Mouse (Mus musculus): ENCODE data around the gene Cfap36.
A peak's percentile ranks its signal among the peaks of the same experiment; 100 is the strongest.

Gene Cfap36

DNA sequence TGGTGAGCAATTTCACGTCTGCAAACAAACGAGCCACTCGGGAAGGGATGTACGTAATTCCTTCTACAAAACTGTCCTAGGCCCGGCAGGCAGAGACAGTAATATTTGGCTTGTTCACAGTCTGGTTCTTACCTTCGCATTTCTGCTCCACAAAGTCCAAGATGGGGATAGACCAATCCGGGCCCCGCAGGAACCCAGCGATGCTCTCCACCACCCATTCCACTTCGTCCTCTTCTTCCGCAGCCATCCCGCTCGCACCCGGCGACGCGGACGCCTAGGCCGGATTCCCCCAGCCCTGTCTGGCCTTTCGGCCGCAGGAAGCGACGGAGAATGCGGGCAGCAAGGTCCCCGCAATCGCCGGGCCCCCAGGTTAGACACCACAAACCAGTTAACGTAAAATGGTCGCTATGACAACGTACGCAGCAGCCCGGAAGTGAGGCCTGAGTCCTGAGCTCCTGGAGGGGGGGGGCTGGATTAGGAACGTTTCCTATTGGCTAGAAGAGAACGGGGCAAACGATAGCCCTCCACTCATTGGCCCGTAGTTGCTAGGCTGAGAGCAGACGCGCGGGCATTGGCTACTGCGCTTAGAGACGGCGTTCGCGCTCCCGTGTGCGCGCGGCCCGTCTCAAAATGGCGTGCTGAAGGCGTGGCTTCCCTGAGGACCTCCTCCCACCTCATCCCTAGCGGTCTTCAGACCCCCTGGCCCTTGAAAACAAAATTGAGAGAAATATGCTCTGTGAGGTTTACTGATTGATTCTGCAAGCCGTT is at the start of gene Cfap36:
Gene Cfap36, minus strand, starts transcription at position 527 of the 768 bp plus-strand sequence.
- DNase-seq = peak; percentile 95 to 98

DNA sequence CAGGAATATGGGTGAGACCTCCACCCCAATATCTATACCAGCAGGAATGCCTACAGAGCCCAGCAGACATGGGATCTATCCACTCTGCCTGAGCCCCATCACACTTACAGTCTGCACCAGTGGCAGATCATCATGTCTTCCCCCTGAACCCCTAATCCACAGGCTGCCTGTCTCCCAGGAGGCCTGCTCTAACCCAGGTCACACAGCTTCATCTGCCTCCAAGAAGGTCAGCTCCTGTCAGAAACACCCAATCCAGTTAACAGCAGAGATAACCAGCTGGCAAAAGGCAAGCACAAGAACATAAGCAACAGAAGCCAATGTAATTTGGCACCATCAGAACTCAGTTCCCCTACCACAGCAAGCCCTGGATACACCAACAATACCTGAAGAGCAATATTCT is 40.1 kb upstream of the Cfap36 start:
- no peak for DNase-seq

- DNase-seq = no peak
Measured at GRCm38 (mm10) chr11:29286040-29286439, 38.8 kb upstream of the Cfap36 start.

GRCm38 (mm10) chr11:29274758-29275157 is 27.5 kb upstream of the Cfap36 start:
- DNase-seq = no peak

GRCm38 (mm10) chr11:29267824-29268223 is 20.6 kb upstream of the Cfap36 start:
- peak; percentile 41 to 66 for DNase-seq

GRCm38 (mm10) chr11:29254643-29255042 is 7.4 kb upstream of the Cfap36 start:
- DNase-seq = no peak

GRCm38 (mm10) chr11:29248386-29248785 is 1.2 kb upstream of the Cfap36 start:
- no peak for DNase-seq

GRCm38 (mm10) chr11:29247725-29248124 is 516 bp upstream of the Cfap36 start:
- DNase-seq = no peak

- no peak for DNase-seq
Measured at GRCm38 (mm10) chr11:29245988-29246387, 1.2 kb downstream of the Cfap36 start.

DNA sequence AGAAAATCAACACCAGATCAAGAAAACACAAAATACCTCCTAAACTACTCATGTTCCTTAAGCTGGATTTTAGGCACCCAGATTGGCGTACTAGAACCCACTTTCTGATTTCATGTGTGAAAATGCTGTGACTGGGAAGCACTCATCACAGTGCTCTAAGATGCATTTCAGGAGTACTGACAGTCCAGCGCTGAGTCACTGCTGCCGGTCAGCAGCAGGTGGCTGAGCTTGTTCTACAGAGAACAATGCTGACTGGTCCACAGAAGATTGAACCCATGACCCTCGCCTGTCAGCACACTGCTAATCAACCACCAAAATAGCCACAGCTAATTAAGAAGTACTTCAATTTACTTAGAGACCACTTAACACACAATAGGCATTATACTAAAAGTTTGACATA is 5.2 kb downstream of the Cfap36 start:
- DNase-seq = no peak

DNA sequence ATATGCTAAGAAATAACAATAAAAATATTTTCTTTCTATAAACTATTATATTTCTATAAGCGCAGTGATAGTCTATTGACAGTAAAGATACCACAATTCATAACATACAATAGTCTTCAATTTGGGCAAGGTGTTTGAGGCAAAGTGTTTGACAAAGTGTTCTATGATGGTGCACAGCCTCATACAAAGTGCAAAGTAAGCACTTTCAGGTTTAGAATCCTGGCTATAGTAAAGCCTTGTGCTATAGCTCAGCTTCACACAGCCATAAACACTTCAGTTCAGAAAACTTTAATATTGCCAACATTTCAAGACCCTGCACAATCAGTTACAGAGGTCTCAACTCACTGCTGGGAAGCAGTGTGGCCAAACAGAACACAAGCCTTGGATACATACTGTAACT is 7.9 kb downstream of the Cfap36 start:
- DNase-seq = no peak

DNA sequence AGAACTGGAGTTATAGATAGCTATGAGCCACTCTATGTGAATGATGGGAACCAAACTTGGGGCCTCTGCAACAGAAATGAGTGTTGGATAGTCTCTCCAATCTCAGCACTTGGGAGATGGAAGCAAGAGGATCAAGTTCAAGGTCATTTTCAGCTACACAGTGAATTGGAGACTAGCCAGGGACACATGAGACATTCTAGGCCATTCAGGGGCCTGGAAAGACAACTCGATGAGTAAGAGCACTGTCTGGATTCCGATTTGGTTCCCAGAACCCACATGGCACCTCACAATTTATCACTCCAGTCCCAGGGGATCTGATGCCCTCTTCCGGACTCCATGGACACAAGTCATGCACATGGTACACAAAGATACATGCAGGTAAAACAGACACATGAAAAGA is 8.7 kb downstream of the Cfap36 start:
- DNase-seq = no peak

DNA sequence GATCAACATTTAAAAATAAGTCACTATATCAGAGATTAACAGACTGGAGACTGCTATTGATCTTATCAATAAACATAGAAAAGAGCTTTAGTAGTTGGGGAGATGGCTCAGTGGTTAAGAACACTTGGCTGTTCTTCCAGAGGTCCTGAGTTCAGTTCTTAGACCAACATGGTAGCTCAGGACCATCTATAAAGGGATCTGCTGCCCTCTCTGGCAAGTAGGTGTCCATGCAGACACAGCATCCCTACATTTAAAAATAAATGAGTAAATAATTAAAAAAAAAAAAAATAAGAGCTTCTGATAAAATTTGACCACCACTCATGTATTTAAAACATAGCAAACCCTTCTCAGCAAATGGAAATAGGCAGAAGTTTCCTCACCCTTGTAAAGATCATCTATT is 9.2 kb downstream of the Cfap36 start:
- DNase-seq = no peak

GRCm38 (mm10) chr11:29237364-29237763 is 9.8 kb downstream of the Cfap36 start:
- DNase-seq = no peak

GRCm38 (mm10) chr11:29233569-29233968 is 13.6 kb downstream of the Cfap36 start:
- no peak for DNase-seq

DNA sequence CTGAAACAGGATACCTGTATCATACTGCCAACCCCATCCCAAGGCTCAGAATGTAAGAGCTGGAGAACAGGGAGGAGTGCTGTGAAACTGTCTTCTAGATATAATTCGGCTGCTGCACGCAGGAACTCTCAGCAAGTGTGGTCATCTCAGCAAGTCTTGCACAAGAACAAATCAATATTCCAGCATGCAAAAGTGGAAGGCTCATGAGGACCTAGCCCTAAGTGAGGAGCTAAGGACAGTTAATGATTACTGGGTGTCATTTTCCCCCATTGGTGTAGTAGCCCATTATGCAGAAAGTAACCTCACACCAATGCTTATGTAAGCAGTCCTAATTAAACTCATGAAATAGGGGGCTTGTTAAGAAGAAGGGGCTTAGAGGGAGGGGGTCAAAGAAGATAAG is 18.3 kb downstream of the Cfap36 start:
- DNase-seq = no peak

DNA sequence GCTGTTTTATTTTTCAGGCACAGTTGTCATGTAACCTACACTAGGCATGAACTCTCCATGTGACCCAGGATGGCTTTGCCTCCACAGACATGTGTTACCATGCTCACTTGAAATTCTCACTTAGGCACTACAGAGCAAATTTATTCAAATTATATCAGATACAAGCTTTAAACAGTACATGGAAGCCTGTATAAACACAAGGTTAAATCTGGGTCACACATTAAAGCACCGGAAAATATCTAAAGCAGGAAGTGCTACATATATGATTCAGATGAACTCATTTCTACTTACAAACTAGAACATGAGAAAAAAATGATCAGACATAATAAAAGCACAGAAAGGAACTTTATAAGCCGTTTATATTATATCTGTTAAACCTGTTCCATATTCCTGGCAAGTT is 22.5 kb downstream of the Cfap36 start:
- no peak for DNase-seq

DNA sequence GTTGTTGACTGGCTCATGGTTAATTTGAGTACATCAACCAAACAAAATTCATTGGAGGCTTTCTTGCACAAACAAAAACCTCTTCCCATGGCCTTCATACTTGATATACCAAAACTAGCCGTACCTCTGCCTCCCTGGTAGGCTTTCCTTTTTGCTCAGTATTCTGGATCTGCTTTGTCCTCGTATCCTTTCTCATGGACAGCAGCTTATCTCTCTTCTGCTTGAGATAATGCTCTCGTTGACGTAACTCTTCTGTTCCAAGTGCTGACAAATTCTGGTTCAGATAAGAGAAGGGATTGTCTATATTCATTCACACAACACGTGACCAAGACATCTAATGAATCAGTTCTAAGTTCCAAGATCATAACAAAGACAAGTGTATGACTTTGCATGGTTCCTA is 24.9 kb downstream of the Cfap36 start:
- no peak for DNase-seq

DNA sequence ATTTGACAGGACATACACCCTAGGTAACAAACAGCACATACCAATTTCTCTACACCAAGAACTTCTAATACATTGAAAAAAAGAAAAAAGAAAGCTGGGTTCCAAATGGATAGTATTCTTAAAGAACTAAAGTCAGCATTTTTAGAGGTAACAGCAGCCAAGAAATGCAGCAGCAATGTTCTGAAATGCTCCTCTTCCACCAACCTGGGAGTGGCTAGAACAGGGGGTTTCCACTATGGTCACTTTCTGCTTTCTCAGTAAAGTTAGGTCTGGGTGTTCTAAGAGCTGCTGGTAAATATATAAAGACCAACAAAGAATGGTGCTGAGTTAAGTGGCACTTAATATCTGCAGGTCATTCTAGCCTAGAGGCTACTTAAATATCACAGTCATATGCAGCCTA is 28.2 kb downstream of the Cfap36 start:
- DNase-seq = no peak

DNA sequence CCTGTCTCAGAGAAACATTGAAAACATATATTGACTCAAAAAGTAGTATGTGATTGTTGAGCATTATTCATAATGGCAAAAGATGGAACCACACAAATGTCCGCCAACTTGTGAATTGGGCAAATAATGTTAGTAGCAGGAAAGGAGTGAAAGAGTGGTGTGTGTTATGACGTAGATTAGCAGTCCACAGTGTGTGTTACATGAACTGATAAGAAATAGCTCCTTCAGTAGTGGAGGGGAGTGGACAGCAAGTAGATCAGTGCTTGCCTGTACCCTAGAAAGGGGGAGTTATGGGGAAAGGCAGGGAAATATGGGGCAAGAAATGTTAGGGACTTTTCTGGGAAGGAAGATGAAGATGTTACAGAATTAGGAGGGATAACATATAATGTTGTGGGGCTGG is 31.0 kb downstream of the Cfap36 start:
- no peak for DNase-seq

DNA sequence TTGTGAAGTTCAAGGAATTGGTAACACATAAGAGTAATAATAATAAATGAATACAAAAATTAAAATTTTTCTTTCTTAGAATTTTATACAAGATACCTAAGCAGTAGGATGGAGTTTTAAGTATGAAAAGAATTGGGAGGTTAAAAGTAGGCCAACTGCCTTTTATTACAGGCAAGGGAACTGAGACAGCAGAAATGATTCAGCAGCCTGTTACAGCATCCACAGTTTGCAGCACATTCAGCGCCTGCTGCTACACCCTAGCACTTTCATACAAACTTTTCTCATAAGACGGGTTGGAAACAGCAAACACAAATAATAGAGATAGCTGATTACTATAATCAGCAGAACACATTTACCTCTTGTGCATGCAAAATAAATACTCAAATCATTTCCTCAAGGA is 37.4 kb downstream of the Cfap36 start:
- no peak for DNase-seq

DNA sequence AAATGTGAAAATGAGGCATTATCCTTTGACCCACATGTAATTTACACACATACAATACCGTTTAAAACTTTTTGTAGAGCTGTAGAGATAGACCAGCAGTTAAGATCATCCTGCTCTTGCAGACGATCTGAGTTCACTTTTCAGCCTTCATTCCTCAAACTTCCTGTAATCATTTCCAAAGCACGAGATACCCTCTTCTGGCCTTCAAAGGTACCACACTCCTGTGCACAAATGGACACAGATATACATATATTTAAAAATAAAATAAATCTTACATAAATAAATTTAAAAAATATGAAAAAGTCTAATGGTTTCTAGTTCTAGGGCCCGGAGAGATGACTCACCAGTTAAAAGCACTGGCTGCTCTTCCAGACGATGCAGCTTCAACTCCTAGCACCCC is 43.6 kb downstream of the Cfap36 start:
- no peak for DNase-seq

GRCm38 (mm10) chr11:29188981-29189380 is 58.2 kb downstream of the Cfap36 start:
- no peak for DNase-seq

GRCm38 (mm10) chr11:29181751-29182150 is 65.5 kb downstream of the Cfap36 start:
- no peak for DNase-seq

DNA sequence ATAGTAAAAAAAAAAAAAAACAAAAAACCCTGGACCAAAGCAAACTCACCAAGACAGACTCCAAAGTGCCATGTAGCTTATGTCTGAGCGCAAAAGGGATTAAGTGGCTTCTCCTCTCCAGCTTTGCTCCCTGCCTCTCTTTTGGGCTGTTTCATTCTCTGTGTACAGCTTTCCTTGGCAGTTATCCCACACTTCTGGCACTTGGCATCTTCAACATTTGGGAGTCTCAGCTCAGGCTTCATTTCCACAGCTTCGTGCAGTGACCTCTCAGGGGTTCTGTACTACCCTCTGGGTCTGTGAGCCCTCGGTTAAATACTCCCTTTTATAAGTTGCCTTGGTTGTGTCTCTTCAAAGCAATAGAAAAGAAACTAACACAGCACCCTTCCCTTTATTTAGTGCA is 66.6 kb downstream of the Cfap36 start:
- DNase-seq = peak in 1 of 2 experiments; percentile 32

All from kidney, postnatal 25 days (tissue).